Mouse (Mus musculus) liver, embryonic 18 days (tissue): Measurements from ENCODE around the gene Camsap3. TPM values are rescaled to one million over a fixed set of nuclear protein-coding genes. Genes with fewer than 3 reads are reported as not detected.

Experiments used
- polyA plus RNA-seq: library from polyadenylated mRNA; depleted of rRNA; stranded (reverse); fragments of >200 nt; gene quantifications from 2 replicates; pipeline ENCODE4 v1.2.3, GENCODE M21; 2012; rRNA removed

The Camsap3 gene
- polyA plus RNA-seq: 7.4 and 9.1 TPM in 2 replicates

GRCm38 (mm10) chr8:3586993-3587390, at the start of gene Camsap3:
Gene Camsap3, plus strand, starts transcription at chr8:3587293.

GRCm38 (mm10) chr8:3567641-3568371, 19.3 kb upstream of the Camsap3 start, which contains the start of gene C330021F23Rik:
Gene C330021F23Rik, plus strand, starts transcription at chr8:3567990.

DNA sequence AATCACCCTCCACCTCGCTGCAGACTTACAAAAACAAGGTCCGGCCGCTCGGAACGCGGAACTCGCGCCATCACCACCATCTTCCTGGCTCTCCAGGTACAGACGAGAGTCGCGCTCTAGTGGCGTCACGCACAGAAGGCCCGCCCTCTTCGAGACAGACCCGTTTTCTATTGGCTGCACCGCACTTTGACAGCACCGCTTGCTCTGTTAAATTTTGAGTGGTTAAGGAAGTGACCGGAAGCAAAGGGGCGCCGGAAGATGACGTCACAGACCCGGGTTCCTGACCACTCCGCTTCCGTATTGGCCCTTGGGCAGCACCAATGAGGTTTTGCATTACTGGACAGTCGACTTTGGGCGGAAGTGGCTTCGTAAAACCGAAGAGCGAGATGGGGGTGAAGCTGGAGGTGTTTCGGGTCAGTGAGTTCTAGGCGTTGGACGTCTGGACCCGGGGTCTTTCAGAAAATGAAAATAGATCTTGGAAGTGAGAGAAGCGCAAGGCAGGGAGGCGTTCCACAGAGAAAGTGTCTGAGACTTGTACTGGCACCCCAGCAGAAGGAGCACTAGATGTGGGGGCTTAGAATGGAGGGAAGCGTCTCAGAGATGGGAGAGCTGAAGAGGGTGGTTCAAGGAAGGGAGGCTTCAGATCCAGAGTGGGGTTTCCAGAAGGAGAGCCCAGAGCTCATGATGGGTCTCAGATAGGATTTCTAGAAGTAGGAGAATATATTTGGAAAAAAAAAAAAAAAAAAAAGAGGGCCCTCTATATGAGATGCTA, 34.3 kb downstream of the Camsap3 start, which contains the start of the genes Xab2 and Pet100:
Gene Xab2, minus strand, starts transcription at position 118 of the 772 bp plus-strand sequence.
Gene Pet100, plus strand, starts transcription at position 350 of the 772 bp plus-strand sequence.

DNA sequence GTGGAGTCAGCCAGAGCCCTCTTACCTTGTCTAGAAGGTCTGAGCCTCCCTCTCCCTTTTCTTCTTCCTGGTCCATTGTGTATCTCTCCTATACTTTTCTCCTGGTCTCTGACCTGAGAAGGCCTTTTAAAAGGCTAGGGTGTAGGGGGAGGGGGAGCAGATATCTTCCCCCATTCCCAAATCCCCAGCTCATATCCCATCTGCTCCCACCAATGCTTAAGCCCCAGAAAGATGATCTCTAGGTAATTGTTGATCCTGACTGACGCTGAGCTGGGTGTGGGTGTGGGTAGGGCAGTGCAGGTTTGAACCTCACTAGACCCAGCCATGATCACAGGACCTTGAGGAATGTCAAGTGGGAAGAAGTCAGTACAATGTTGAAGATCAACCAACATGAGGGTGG, 38.4 kb downstream of the Camsap3 start, which contains the start of gene Pcp2:
Gene Pcp2, minus strand, starts transcription at position 101 of the 400 bp plus-strand sequence.

DNA sequence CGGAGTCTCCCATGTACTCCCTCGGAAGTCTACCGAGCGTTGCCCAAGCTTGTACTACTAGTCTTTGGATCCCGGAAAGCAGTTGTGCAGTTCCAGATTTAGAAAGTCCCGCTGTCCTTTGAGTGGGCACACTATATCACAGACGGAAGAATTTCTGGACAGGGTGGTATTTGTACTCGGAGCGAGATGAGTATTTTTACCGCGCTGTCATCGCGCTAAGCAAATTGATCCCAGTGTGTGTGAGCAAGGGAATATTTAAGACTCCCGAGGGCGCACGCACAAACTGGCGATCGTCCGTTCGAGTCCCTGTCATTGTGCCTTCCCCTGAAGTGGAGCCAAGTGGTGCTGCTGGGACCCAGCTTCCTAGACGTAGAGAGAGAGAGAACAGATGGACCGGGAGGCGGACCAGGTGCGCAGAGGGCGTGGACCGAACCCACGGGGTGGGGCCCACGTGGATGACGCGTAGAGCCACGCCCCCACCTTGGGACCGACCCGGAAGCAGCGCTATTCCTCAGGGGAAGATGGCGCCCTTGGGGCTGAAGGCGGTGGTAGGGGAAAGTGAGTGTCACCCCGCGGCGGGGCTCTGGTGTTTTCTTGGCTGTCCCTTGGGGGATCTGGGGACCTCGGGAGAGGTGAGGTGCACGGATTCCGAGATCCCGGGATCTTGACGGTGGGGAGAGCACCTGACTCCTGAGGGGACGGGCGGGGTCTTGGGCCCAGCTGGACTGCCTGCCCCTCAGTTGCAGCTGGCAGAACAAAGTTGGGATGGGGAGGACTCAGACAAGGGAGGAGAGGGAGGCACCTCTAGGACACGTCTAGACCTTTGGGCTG, 43.8 kb downstream of the Camsap3 start, which contains the start of gene Stxbp2:
Gene Stxbp2, plus strand, starts transcription at position 309 of the 831 bp plus-strand sequence.

DNA sequence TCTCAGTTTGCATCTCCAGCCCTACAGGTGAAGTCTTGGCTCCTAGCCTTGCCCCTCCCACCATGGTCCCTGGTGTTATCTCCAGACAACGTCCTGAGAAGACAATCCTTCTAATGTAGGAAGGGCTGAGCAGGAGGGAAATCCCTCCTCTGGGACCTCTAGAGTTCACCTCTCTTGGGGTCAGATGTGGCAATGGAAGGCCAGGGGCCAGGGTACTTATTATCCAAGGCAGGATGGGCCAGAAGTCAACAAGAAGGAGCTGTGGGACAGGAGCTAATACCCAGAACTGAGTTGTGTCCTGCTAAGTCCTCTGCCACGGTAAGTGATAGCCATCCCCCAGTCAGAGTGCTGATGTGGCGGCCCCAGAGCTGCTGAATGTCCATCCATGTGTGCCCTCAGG, 68.4 kb downstream of the Camsap3 start, which contains the start of gene Retn:
Gene Retn, plus strand, starts transcription at position 245 of the 400 bp plus-strand sequence.

Other genes with a start within 250 kb of the Camsap3 start
- 0.89 and 1.3 TPM in 2 replicates for gene A430078G23Rik, start 233.9 kb upstream of the Camsap3 start, polyA plus RNA-seq
- gene Arhgef18, start 194.3 kb upstream of the Camsap3 start, polyA plus RNA-seq: 5.3 and 6.6 TPM in 2 replicates
- 10.3 and 11.4 TPM in 2 replicates for gene Pex11g, start 119.6 kb upstream of the Camsap3 start, polyA plus RNA-seq
- not detected in 2 replicates for gene Tex45, start 116.4 kb upstream of the Camsap3 start, polyA plus RNA-seq
- gene Zfp358, start 94.2 kb upstream of the Camsap3 start, polyA plus RNA-seq: 8.1 and 9.2 TPM in 2 replicates
- 33.2 and 36.6 TPM in 2 replicates for gene Mcoln1, start 86.8 kb upstream of the Camsap3 start, polyA plus RNA-seq
- gene Pnpla6, start 71.9 kb upstream of the Camsap3 start, polyA plus RNA-seq: 9.6 and 10.9 TPM in 2 replicates
- gene C330021F23Rik, start 19.3 kb upstream of the Camsap3 start, polyA plus RNA-seq: 7.4 and 9.2 TPM in 2 replicates
- 20.2 and 22.1 TPM in 2 replicates for gene Xab2, start 34.0 kb downstream of the Camsap3 start, polyA plus RNA-seq
- 23.7 and 25.8 TPM in 2 replicates for gene Pet100, start 34.3 kb downstream of the Camsap3 start, polyA plus RNA-seq
- not detected in 2 replicates for gene Pcp2, start 38.3 kb downstream of the Camsap3 start, polyA plus RNA-seq
- 78.9 and 92.8 TPM in 2 replicates for gene Stxbp2, start 43.7 kb downstream of the Camsap3 start, polyA plus RNA-seq
- 0.06 TPM in 1 of 2 replicates, not detected in the other for gene Retn, start 68.5 kb downstream of the Camsap3 start, polyA plus RNA-seq
- 12.0 and 17.8 TPM in 2 replicates for gene Mcemp1, start 78.5 kb downstream of the Camsap3 start, polyA plus RNA-seq
- gene Fcor, start 85.1 kb downstream of the Camsap3 start, polyA plus RNA-seq: 2.7 and 5.0 TPM in 2 replicates
- gene Trappc5, start 89.0 kb downstream of the Camsap3 start, polyA plus RNA-seq: 15.3 and 16.1 TPM in 2 replicates
- 0.01 and 0.02 TPM in 2 replicates for gene Fcer2a, start 106.9 kb downstream of the Camsap3 start, polyA plus RNA-seq
- 19.1 and 23.2 TPM in 2 replicates for gene Clec4g, start 133.4 kb downstream of the Camsap3 start, polyA plus RNA-seq
- 0.09 and 0.14 TPM in 2 replicates for gene Cd209a, start 161.7 kb downstream of the Camsap3 start, polyA plus RNA-seq